Mouse (Mus musculus) megakaryocyte progenitor cell, adult 5-6 weeks (primary cell): ENCODE results near the gene Necab2. TPM values are rescaled to one million over a fixed set of nuclear protein-coding genes. Genes with fewer than 3 reads are reported as not detected.

Experiments used
- ATAC-seq: replicated peaks from 2 replicates; pipeline ENCODE4 v1.8.0; 2016; ENCODE audit warnings: mild to moderate bottlenecking, moderate TSS enrichment, inconsistent platforms; ENCODE audit not compliant: poor library complexity
- total RNA-seq, 2 experiments: library from RNA; stranded (forward) in 1 of 2; stranded (reverse) in 1 of 2; fragments of 157-497, 149-512 nt in 1 of 2; fragments of 200-1000 nt in 1 of 2; gene quantifications; 2 replicates each; pipeline versions ENCODE4 v1.2.3 to v1.2.4; 2015 to 2017

The Necab2 gene
- total RNA-seq (2015) = not detected in 2 replicates
- total RNA-seq (2017) = not detected in 2 replicates

DNA sequence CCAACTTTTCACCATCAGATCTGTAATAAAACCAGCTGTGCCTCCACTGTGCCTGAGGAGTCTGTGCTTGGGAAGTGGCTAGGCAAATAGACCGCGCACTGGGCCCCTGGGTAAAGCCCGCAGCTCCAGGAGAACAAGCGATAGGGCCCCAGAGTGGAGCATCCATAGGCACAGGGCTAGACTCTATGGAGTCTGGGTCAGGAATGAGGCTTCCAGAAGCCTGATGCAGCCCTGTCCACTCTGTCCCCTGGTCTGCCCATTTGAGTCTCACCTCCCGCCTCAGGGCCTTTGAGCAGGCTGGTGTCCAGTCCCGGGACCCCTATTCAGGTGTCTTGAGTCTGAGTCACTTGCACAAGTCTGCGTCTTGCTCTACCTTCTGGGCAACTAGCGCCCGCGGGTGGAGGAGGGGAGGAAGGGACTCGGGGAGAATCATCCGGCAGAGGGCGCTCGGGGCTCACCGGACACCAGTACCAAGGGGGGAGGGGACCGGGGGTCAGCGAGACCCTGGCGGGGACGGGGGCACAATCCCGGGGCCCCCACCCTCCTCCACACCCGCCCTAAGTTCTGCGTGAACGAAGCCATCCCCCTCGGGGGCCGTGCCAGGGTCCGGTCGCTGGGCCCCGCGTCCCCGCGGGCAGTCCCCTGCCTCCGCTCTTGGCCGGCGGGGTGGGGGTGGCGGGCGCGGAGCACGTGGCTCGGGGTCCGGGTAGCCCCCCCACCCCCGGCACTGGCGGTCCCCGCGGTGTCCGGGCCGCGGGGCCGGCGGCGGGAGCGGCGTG is at the start of gene Necab2:
TSS of gene Necab2 (plus strand) at position 509 of the 779 bp plus-strand sequence.
- peak; percentile 47 for ATAC-seq

DNA sequence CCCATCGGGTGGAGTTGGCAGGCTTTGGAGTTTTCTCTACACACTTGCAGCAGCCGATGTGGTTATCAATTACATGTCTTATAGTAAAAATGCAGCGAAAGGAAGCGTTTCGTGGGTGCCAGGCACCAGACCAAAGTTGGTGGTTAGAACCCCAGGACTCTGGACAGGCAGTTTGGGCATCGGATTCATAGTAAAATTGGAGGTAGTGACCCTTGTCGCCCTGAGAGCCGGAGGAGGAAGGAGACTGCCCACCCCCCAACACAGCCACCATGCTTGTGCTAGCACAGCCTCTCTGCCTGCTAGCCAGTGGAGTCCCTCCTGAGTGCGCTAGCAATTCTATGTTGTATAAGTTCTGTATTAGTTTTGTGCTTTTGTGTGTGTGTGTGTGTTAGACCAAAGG is 48.0 kb upstream of the Necab2 start:
- no peak for ATAC-seq

DNA sequence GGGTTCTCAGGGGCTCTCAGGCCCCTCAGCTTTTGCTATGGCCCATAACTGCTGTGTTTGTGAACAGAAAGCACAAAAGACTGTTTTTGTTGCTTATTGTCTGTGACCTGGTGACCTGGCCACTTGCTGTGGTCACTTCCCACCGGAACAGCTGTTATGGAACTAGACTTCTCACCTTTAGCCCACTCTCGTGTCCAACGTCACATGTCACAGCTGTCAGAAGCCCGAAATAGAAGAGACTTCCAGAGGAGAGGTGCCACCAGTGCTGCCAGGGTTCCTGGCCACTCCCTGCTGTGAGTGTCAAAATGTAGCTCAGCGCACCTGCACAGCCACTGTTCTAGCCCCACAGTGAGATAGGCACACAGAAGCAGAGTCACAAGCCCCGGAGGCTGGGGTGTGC is 47.3 kb upstream of the Necab2 start:
- no peak for ATAC-seq

DNA sequence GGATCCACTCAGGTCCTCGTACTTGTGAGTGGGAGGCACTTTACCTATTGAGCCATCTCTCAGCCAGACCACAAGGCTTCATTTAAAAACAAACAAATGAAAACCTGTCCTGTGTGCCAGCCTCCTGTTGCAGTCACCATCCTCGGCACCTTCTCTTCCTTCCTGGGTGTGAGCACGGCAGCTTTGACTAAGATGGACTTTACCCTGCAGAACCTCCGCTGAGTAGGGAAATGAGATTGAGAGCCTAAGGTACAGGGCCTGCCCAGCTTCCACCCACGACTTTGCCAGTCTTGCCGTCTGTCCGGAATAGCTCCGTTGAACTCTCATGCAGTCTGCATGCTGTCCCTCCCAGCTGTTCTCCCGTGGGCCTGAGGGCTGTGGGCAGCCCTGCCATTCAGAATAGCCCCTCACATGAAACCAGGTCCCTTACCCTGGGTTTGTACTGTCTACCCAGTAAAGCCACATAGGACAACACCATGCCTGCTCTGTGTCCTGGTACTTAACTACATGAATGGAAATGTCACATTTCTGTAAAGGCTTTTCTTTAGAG is 46.3 kb upstream of the Necab2 start:
- ATAC-seq = no peak

DNA sequence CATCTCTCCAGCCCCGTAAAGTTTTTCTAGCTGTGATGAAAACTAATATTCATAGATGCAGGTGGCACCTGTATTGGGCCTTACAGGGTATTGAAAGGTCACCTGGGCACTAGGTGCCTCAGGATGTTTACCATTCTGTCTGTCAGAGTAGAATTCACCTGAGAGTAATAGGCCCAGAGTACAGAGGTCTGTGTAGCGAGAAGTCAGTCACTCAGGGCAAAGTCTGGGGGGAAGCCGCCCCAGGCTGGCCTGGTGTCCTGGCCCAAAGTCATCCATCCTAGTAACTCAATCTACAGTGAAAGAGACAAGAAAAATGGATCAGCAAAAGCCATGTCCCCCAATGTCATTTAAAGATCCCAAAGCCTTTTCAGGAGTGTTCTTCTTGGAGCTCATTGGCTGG is 45.6 kb upstream of the Necab2 start:
- no peak for ATAC-seq

DNA sequence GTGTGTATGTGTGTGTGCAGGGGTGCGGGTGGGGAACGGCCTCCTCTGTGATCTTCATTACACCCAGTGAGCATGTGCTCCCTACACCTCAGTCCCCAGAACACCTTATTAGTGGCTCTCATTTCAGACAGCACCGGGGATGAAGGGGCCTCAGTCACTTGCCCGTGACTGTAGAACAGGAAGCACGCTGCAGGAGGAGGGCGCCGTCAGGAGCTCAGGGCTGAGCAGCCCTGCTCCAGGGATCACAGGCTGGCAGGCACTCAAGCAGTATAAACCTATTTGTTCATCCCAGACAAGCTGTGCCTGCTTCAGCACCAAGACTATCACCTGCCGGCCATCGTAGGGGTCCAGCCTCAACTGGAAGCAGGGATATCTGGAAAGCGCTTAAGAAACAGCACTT is 42.6 kb upstream of the Necab2 start:
- ATAC-seq = no peak

DNA sequence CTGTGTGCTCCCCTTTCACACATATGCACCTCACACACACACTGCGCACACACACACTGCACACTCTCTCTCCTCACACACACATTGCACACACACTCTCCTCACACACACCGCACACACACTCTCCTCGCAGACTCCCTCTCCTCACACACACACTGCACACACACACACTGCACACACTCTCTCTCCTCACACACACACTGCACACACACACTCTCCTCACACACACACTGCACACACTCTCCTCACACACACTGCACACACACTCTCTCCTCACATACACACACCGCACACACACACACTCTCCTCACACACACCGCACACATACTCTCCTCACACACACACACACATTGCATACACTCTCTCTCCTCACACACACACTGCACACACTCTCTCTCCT is 41.9 kb upstream of the Necab2 start:
- no peak for ATAC-seq

DNA sequence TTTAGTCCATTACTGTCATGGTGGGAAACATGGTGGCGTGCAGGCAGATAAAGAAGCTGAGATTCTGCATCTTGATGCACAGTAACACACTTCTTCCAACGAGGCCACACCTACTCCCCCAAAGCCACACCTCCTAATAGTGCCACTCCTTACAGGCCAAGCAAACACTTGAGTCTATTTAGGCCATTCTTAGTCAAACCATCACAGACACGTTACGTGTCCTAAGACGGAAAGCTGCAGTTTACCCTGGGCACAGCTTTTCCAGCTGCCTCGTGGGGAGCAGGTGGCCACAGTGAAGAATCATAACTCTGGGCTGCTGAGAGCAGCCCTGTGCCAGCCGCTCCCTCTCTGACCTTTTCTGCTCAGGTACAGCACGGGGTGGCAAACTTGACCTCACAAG is 38.2 kb upstream of the Necab2 start:
- ATAC-seq = no peak

DNA sequence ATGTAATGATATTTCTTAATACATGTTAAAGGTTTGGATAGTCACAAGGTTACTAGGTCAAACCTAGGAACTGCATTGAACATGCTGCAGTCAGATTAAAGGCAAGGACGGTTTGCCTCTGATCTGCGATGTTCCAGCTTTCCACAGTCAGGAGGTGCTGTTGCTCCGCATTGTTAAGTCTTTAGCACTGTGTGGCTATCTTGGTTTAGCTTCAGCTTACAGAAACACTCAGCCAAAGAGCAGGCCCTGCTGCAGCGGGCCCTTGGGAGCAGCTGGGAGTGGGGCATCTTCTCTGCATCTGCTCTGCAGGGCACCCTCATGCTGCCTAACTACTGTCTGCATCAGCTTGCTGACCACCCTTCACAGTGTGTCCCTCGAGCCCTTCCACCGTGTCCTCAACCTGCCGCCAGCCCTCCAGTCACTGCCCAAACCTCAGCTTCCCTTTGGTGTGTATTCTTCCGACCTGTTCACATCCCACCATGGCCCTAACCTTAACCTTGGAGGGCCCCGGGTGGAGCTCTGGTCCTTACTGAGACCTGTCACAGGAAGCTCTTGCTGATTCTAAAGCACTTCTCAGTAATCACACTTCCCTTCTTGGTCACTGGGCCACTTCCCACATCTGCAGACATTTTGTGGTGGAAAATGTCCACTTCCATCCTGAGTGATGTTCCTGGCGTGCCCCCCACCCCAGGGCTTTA is 34.3 kb upstream of the Necab2 start:
- peak; percentile 47 for ATAC-seq

DNA sequence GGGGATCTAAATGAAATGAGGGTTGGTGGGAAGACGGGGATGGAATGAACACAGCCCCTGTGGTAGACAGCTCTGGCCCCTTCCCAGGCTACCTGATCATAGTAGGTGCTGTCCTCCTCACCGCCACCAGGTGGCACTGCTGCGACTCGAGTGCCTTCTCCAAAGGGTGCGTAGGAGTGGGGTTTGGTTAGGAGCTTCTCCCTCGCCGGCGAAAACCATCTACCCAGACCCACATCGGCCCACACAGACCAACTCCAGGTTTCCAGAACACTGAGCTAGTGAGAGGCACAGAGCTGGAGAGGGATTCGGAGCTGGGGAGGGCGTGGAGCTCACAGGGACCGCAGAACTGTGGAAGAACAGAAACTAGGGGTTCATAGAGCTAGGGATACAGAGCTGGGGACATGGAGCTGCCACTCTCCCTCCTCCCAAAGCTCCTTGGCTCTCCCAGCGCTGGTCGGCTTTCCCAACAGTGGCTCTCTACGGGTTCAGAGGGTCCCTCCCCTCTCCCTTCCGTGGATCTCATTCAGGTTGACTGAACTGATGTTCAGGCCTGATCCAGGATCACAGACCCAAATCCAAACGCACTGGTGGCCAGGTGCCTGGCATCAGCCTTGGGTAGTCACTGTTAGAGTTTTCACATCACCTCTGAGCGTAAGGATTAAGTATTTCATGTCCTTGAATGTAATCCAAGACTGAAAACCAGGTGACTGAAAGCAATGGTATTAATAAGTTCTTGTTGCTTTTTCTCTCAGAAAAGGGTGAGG is 33.6 kb upstream of the Necab2 start:
- peak; percentile 95 for ATAC-seq

DNA sequence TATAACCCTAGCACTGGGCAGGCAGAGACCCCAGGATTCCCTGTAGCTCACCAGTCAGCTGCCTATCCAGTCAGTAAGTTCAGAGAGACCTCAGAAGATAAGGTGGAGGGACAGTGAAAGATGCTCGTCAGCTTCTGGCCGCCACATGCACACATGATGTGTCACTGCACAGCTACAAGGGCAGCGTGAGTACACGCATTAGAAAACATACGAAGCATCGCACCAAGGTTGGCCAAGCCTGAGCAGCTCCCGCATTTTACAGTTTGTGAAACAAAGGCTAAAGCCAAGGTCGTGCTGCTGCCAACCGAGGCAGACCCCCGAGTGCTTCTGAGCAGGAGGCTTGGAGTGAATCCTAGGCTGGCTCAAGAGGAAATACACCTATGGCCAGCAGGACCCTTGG is 32.9 kb upstream of the Necab2 start:
- ATAC-seq = no peak

DNA sequence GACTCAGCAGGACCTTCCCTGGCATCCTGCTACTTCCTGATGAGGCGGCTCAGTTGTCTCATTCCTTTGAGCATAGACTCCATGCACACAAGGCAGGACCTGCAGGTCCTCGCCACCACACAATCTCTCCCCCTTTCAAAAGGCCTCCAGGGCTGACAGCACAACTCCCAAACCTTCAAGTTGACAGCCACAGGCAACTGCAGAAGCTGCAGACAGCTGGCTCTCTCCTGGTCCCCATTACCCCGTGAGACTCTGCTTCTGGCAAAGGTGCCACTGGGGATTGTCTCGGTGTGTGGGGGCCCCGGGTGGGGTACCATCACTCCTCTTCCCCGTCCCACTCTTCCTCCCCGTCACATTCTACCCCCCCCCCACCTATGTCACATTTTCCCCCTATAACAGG is 26.2 kb upstream of the Necab2 start:
- ATAC-seq = no peak

DNA sequence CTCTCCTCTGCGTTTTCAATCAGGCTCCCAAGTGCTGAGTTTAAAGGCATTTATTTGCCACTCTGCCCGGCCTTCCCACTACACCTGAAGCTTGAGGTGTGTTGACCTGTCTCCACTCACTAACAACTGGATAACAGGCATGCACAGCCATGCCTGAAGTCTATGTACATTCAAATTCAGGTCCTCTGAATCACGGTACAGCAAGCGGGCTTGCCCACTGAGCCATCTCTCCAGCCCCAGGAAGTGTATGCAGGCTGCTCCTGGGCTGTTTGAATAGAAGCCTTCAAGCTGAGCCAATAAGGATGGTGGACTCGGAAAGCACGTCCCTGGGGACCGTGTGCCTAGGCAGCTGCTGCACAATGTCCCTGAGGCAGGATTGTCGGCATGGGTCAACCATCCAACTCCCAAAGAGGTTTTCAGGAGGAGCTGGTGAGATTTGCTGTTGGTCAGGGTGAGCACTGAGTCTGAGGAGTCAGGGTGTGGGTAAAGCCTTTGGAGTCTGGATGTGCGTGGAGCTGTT is 24.9 kb upstream of the Necab2 start:
- no peak for ATAC-seq

DNA sequence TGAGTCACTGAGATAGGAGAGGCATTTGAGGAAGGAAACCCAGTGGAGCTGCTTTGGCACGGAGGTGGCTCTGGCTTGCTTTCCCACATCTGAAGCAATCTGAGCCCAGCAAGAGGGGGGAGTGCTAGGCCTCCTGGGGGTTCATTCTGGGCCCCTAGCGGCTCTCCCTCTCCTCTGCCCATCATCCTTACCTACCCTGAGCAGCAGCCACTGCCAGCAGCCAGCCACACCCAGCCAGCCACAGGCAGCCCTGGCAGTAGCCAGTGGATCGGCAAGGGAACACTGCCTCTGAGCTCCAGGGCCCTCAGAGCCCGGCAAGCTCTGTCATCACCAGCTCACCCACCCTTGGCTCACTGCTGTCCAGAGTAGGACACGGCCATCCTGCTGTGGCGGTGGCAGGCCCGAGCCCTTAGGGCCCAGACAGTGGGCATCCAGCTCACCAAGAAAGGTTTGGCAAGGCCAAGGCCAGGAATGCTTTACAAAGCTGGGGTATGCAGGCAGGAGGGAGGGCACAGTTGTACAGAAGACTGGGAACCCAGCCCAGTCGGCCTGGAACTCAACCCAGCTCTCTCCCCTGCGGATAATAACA is 24.3 kb upstream of the Necab2 start:
- ATAC-seq = peak; percentile 33

DNA sequence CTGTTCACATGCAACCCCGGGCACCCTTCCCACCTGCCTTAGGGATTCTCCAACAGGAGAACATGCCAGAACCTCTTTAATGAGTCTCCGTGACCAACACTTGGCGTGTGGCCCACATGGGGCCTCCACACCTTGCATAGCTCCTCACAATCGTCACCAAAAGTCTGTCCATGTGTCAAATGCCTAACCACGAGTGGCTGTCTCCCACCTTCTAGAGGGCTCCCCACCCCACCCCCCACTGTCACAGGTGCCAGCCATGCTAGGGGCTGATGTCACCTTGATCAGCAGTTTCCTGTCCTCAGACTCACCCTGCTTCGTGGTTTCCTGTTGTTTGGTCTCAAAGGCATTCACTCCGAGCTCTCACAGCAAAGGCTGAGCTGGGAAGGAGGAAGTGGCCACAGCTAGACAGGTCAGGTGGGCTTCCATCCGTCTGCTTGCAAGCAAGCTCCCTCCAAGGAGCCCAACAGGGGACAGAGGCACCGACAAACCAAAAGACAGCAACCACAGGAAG is 22.8 kb upstream of the Necab2 start:
- peak; percentile 64 for ATAC-seq

DNA sequence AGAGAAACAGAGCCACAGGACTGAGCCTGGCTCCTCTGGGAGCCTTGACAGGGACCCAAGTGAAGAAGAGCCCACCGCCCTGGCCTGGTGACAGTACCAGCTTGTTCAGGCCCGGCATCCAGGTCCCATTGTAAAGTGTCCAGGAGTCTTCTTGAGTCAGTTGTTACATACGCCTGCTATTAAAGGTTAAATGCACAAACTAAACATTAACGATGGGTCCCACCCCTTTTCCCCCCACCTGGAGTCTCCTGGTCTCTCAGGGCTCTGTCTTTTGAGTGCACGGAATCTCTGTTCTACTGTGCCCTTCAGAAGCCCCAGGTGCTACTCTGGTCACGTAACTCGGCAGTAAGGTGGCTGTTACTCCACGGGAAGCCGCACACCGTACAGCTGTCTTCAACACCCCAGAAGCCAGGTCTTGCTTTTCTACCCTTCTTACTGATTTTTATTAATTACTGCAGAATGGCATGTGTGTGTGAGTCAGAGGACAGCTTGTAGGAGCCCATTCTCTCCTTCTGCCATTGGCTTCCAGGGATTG is 22.3 kb upstream of the Necab2 start:
- ATAC-seq = no peak

DNA sequence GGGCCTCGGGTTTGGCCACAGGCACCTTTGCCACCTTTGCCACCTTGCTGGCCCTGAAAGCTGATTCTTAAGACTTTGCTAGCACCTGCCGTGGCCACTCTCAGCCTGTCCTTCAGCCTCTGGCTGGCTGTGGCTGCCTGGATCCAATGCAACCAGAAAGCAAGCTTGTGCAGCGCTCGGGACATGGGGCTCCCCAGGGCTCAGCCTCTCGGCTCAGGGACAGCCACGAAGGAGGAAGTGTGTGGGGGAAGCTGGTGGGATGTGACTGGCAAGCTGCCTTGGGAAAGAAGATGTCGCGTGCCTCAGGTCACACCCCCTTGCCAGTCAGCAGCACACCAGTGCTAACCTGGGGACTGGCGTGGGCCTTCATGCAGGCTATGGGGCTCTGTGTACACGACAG is 21.8 kb upstream of the Necab2 start:
- peak; percentile 53 for ATAC-seq

DNA sequence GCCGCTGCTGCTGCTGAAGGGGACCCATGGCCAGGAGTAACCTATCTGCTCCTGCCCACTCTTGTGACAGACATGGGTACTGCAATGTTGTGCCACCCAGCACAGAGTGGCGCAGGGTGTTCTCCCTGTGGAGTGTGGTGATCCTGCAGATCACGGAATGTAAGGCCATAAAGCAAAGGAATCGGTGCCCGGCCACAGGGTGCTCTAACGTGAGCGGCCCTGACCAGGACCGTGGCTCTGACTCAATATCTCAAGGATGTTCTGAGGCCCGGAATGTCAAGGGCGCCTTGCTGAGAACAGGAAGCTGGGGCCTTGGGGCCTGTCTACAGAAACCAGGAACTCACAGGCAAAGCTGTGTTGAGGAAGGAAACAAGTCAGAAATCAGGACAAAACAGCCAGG is 21.0 kb upstream of the Necab2 start:
- peak; percentile 49 for ATAC-seq

DNA sequence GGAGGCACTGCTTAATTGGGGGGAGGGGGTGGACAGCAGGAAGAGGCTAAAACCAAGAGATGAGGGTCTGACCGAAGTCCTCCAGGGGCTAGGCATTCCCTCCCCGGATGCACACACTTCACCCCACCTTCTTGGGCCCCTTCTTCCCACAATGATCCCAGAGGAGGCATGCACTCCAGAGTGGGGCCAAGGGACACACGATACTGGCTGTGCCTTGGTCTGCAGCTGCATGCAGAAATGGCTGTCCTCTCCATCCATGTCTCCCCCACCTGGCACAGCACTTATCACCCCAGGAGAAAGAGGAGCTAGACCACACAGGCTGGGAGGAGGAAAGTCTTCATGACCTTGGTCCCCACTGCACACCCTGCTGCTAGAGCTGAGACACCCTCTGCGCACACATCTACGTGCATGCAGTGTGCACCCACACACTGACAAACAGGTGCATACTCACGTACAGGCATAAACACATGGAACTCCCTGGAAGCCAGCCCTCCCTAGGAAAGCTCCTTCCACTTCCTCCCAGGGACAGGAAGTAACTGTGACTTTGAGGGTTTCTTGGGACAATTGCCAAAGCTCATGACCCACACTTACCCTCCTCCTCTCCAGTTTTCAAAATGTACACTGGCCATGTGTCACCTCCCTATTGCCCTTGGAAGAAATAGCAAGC is 20.3 kb upstream of the Necab2 start:
- no peak for ATAC-seq
